Mouse (Mus musculus): ENCODE measurements around the gene Zfyve9.
A peak's percentile ranks its signal among the peaks of the same experiment; 100 is the strongest.

Gene Zfyve9

DNA sequence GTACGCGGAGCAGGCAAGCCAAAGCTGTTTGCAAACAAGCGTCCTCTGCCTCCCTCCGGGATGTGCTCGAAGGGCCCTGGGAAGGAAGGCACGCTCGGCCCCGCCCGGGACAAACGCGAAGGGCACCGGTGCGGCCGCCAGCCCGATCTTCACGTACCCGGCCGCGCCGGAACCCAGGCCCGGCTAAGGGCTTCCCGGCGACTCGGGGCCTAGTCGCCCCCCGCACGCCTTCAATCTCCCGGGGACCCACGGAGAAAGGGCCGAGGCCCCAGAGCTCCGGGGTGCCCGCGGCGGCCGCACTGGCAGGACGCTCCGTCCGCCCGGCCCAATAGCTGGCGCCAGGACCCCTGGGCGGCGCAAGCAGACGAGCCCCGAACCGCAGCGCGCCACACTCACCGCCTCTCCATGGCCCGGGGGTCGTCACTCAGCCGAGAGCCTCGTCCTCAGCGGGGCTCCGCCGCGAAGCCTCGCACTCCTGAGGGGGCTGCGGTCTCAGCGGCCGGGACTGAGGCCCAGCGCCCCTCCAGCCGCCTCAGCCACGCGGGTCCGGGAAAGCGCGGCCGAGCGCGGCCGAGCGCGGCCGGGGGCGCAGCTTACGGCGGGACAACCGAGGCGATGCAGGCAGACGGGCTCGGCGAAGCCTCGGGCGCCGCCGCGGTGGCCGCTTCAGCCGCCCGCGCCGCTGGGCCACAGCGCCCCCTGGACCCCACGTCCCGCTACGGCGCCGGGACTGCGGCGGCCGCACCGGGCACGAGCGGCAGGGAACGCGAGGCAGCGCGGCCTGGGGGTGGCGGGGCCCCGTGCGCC, at the start of gene Zfyve9:
TSS of gene Zfyve9 (minus strand) at position 742 of the 807 bp plus-strand sequence.
- peak; percentile 78 for DNase-seq (ENCODE audit: low spot score)

DNA sequence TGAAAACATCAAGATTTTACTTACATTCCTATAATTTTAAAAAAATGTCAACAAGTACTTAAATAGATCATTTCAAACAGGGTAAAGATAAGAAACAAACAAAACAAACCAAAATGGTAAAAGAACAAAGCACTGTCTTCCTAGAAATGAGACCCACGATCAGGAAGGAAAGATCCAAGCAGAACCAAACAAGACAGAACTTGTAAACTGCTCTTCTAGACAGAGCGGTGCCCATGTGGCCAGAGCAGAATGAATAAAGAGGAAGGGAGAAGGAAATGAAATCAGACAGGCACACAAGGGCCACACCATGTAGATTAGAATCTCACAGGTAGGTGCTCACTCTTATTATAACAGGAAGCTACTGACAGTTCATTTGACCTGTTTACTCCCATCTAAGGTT, 46.0 kb upstream of the Zfyve9 start:
- no peak for DNase-seq (ENCODE audit: low spot score)

DNA sequence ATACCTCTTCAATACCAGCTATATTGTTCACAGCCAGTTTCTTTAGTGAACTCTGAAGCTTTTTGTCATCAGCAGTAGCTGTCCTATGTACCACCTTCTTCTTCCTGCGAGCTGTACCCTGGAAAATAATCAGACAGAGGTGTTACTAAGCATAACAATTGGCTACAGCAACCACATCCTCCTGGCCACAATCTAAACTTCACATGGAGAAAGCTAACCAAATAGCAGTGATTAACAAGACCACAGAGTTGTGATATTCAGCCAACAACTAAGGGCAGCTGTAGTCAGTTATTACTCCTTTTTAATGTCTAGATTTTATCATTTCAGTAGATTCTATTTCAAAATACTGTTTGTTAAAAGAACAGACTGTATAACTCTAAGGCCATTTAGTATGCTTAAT, 45.5 kb upstream of the Zfyve9 start:
- DNase-seq (ENCODE audit: low spot score) = no peak

- peak; percentile 62 for DNase-seq (ENCODE audit: low spot score)
Observed at GRCm38 (mm10) chr4:108825677-108826076, 45.1 kb upstream of the Zfyve9 start.

- no peak for DNase-seq (ENCODE audit: low spot score)
Observed at GRCm38 (mm10) chr4:108811550-108811949, 31.0 kb upstream of the Zfyve9 start.

- DNase-seq (ENCODE audit: low spot score) = no peak
Observed at GRCm38 (mm10) chr4:108811142-108811541, 30.5 kb upstream of the Zfyve9 start.

- DNase-seq (ENCODE audit: low spot score) = no peak
Observed at GRCm38 (mm10) chr4:108803535-108803934, 22.9 kb upstream of the Zfyve9 start.

- peak; percentile 70 for DNase-seq (ENCODE audit: low spot score)
Observed at GRCm38 (mm10) chr4:108798083-108798830, 17.7 kb upstream of the Zfyve9 start.

DNA sequence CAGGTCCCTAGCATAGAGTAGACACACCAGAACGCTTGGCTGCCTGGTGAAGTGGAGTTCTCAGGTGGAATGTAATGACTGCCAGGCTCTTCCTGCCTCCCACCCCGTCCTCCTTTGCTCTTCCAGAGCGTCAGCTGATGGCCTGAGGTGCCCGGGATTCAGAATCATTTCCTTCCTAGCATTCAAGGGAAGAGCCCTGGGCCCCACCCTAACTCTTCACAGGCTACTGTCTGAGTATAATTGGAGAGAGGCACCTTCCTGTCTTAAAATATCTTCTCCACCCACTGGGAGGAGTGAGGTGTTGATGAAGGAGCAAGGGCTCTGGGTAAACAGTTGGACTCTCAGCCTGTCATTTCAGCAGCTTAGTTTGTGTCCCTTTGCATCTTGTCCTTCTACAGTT, 16.1 kb upstream of the Zfyve9 start:
- no peak for DNase-seq (ENCODE audit: low spot score)

- no peak for DNase-seq (ENCODE audit: low spot score)
Observed at GRCm38 (mm10) chr4:108793941-108794340, 13.3 kb upstream of the Zfyve9 start.

DNA sequence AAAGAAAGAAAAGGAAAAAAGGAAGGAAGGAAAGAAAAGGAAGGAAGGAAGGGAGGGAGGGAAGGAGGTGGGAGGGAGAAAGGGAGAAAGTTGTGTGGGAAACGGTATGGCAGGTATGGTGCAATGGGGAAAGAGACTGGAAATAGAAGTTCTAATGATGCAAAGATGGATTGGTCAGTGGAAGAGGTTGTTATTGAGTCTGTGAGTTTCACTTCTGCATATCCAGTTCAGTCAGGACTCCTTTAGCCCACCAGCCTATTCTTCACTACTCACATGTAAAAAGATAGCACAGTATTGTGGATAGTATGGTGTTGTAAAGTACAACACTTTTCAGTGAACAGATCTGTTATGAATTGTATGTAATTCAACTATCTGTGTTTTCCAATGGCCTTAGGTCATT, 9.9 kb upstream of the Zfyve9 start:
- no peak for DNase-seq (ENCODE audit: low spot score)

DNA sequence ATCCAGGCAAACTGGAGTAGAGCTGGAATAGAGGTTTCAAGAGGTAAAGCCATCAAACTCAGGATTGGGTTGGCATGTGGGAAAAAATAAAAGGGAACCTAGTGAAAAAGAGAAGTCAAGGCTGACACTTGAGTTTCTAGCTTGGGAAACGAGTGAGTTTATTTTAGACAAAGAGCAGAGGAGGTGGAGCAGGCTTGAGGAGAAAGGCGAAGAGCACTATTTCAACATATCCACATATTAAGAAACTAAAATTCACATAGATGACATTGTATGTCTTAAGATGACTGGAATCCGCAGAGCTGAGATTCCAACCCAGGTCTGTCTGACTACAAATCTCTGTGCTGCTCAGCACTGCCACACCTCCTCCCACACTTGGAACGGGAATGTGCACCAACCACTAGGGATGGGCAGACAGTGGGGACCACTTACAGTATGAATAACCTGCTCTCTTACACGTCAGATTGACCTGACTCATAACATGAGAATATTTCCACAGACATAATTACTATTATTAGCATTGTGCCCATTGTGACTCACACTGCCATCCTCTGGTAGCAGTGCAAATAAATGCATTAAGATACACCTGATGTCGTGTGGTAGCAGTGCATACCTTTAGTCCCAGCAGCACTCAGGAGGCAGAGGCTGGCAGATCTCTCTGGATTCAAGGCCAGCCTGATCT, 8.8 kb upstream of the Zfyve9 start:
- no peak for DNase-seq (ENCODE audit: low spot score)

DNA sequence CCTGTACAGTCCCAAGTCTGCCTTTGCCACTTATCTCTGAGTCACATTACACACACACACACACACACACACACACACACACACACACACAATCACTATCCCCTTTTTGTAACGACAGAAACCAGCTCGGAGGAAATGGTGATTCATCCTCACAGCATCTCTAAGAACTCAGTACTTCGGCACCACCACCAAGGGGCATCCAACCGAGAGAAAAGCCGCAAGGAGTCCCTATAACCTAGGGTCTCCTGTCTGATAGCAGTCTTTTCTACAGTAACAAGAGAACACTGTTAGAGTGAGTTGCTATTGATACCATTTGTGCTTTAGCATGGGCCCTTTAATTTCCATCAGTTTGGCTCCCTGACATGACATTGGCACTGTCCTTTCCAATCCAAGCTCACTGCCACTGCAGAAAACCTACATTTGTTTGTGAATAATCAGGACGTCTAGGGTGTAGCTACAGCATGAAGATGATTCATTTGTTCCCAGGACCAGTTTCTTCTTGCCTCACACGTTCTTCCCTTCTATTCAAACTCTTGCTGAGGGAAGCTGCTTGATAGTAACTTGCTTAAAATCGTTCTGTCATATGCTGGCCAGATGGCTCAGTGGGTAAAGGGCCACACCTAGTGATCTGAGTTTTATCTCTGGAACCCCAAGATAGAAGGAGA, 2.0 kb upstream of the Zfyve9 start:
- no peak for DNase-seq (ENCODE audit: low spot score)

DNA sequence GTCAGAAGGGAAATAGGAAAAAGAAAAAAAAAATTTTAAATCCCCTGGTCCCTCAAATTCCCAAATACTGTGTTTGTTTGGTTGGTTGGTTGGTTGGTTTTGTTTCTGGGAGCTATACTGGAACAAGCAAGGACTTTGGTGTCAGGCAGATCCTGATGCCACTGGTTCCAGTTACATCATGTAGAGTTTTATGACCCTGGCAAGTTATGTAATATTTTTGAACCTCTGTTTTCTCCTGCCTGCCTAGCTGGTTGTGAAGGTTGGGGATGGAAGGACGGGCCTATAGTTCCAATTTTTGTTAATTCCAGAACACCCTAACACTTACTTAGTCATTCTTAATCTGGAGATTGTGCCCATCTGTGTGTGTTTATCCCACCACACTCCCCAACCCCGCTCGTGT, 998 bp upstream of the Zfyve9 start:
- no peak for DNase-seq (ENCODE audit: low spot score)

- no peak for DNase-seq (ENCODE audit: low spot score)
Observed at GRCm38 (mm10) chr4:108780864-108781205, 237 bp upstream of the Zfyve9 start.

- no peak for DNase-seq (ENCODE audit: low spot score)
Observed at GRCm38 (mm10) chr4:108779763-108780056, 888 bp downstream of the Zfyve9 start.

DNA sequence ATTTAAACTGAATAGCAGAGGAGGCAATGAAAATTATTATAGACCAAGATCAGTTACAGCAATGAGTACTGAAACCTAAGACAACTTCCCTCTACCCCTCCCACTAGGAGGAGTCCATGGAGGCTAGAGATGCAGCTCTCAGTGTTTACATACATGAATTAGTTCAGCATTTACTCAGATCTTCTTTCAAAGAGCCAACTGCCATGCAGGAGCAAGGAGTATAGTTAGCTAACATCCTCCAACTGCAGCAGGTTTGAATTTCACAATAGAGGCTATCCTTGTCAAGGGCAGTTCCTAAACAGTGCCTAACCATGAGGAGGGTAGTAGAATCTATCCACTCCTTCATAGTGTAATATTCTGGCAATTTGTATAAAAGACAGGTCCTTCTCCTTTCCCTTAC, 12.1 kb downstream of the Zfyve9 start:
- DNase-seq (ENCODE audit: low spot score) = no peak

DNA sequence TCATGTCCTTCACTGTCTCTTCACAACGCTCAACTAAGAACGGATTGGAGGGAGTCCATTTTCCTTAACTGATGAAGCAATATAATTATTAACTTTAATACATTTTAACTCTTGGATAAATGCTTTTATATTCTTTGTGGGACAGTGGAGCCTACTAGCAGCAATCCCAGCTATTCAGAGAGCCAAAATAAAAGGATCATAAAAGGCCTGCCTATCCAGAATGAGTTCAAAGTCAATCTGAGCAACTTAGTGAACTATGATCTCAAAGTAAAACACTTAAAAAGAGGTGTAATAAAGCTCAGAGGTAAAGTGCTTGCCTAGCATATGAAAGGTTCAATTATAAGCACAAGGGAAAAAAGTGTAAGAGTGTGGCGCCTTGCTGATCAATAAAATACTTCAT, 21.0 kb downstream of the Zfyve9 start:
- no peak for DNase-seq (ENCODE audit: low spot score)

- no peak for DNase-seq (ENCODE audit: low spot score)
Observed at GRCm38 (mm10) chr4:108746160-108746873, 34.3 kb downstream of the Zfyve9 start.

DNA sequence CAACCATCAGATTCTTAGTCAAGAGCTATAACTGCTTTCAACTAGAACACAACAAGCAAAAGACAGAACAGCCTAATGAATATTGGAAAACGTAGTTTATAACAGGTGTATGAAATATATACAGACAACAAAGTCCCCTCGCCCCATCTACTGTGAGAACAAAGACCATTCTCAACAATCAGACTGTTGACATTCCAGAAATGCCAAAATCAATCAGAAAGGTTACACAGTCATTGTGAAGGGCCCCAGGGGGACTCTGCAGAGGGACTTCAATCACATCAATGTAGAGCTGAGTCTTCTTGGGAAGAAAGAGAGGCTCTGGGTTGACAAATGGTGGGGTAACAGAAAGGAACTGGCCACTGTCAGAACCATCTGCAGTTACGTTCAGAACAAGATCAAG, 49.0 kb downstream of the Zfyve9 start:
- DNase-seq (ENCODE audit: low spot score) = no peak

- DNase-seq (ENCODE audit: low spot score) = no peak
Observed at GRCm38 (mm10) chr4:108730450-108730849, 50.1 kb downstream of the Zfyve9 start.

DNA sequence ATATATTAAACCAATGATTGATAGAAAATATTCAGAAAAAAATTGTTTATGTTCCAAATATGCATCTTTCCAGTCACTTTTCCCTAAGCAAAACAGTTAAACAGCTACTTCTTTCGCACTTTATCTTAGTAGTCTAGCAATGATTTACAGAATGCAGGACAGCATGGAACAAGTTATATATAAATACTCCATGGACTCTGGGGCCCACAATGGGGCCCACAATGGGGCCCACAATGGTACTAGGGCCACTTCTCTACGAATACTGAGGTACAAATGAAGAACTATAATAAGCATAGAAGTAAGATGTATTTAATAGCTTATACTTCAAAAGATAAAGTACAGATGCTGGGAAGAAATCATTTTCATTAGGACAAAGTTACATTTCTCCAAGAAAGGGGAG, 56.5 kb downstream of the Zfyve9 start:
- no peak for DNase-seq (ENCODE audit: low spot score)
